Mouse (Mus musculus) forebrain, embryonic 14.5 days (tissue): ENCODE measurements around the gene Ptprn2. TPM values are rescaled to one million over a fixed set of nuclear protein-coding genes. Genes with fewer than 3 reads are reported as not detected.

ENCODE experiments used
- ATAC-seq: fragments of 200-750 bp; cut with Nextera tagmentation; 2 replicates; pipeline ENCODE4 v1.8.0; 2017; ENCODE audit warnings: mild to moderate bottlenecking, moderate library complexity
- DNase-seq: peaks from one replicate; pipeline ENCODE4 v3.0.0-alpha.2; 2015; ENCODE audit warnings: low spot score
- H3K27ac ChIP-seq: fragments of 300-500 bp; sonication (generic); 2 replicates; pipeline ENCODE4 v1.5.1; 2014; ENCODE audit warnings: low read depth, mild to moderate bottlenecking, control low read depth, low read length, moderate library complexity
- H3K27me3 ChIP-seq: fragments of 300-500 bp; sonication (generic); replicated peaks from 2 replicates; pipeline ENCODE4 v1.6.1; 2014; ENCODE audit warnings: low read length, control low read depth, mixed read lengths; ENCODE audit not compliant: control insufficient read depth, insufficient read depth
- H3K36me3 ChIP-seq: fragments of 300-500 bp; sonication (generic); 2 replicates; pipeline ENCODE4 v1.6.1; 2014; ENCODE audit warnings: low read length, control low read depth; ENCODE audit not compliant: control insufficient read depth, insufficient read depth
- H3K4me1 ChIP-seq: fragments of 300-500 bp; sonication (generic); 2 replicates; pipeline ENCODE4 v1.6.1; 2014; ENCODE audit warnings: antibody characterized with exemption, low read length, control low read depth; ENCODE audit not compliant: control insufficient read depth, insufficient read depth
- H3K4me2 ChIP-seq: fragments of 300-500 bp; sonication (generic); 2 replicates; pipeline ENCODE4 v1.6.1; 2014; ENCODE audit warnings: mild to moderate bottlenecking, control low read depth, low read length
- H3K4me3 ChIP-seq: fragments of 300-500 bp; sonication (generic); 2 replicates; pipeline ENCODE4 v1.5.1; 2014; ENCODE audit warnings: low read depth, low read length, control low read depth
- H3K9ac ChIP-seq: fragments of 300-500 bp; sonication (generic); 2 replicates; pipeline ENCODE4 v1.6.1; 2014; ENCODE audit warnings: mild to moderate bottlenecking, low read length, control low read depth, moderate library complexity
- H3K9me3 ChIP-seq: fragments of 300-500 bp; sonication (generic); replicated peaks from 2 replicates; pipeline ENCODE4 v1.6.1; 2016; ENCODE audit warnings: low read length, control low read depth, mixed read lengths; ENCODE audit not compliant: control insufficient read depth
- WGBS: fragments of 180-500 bp; shearing (Covaris S2); extraction: QIAGEN DNeasy Blood & Tissue Kit; methylation state at CpG from one replicate; pipeline ENCODE4 v1.1.7; 2014; 5-methylcytosine and 5-hydroxymethylcytosine counted together
- polyA plus RNA-seq: library from polyadenylated mRNA; unstranded; fragments of >200 nt; fragmentation: Nextera tagmentation; extraction: Ambion mirVana; gene quantifications from 2 replicates; pipeline ENCODE4 v1.2.1, GENCODE M21; 2014

Ptprn2 gene
- polyA plus RNA-seq, 1 experiment from 2014 or later = 4.1 TPM

DNA sequence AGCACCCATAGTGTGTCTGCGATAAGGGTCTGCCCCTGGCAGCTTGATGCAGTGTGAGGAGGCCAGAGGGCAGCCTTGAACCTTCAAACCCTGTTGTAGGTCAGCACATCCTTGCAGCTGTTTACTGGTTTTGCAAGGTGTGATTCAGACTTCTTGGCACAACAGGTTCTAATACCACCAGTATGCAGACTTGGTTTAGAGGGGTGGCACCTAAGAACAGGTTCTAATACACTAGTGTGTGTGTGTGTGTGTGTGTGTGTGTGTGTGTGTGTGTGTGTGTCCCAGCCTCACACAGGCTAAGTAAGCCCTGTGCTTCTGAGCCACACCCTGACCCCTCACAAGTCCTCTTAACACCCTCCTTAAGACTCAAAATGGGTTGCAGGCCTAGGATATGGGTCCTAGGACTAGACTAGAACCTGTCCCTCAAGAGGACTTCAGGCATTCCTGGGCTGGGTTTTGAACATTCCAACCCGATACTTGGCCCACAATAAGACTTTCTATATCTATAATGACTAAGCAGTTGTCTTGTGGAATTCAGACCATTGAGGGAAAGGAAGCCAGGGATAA is 770.3 kb downstream of the Ptprn2 start:
- Histone ChIP-seq H3K27me3 (no peaks in the 10 kb centered on the region), H3K4me1 (peaks cover 47% of the 10 kb centered on the region), H3K36me3 (peaks cover 27% of the 10 kb centered on the region; the same call in 1 of the 2 replicates), H3K27ac (peak overlapping the region; percentile 64; the same call in 1 of the 2 replicates), H3K4me3 (no peak overlapping the region), H3K4me2 (no peak overlapping the region), H3K9me3 (no peaks in the 10 kb centered on the region), H3K9ac (no peak overlapping the region)
- no peak for ATAC-seq
- 79% methylated on average over 2 of the region's 2 CpGs for WGBS
- no peak for DNase-seq

DNA sequence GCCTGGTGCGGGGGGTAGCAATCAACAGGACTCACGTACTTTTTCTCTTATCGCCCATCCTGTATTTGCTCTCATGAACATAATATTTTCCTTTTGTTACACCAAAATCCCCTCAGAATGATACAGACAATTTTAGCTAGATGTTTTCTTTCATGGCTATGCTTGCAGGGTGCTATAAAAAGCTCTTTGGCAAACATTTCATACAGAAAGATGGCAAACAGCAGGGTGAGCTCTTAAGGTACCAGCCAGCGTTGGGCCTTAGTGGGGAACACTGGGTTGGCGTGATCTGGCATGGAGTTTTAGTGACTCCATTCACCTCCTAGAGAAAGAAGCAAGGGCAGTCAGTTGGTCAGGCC is 771.3 kb downstream of the Ptprn2 start:
- no peaks in the 10 kb centered on the region for H3K9me3 ChIP-seq
- 41% methylated on average over 5 of the region's 5 CpGs for WGBS
- H3K36me3 ChIP-seq = peaks cover 27% of the 10 kb centered on the region; the same call in 1 of the 2 replicates
- peak; percentile 32 for DNase-seq
- H3K27ac ChIP-seq = peak overlapping the region; percentile 93
- H3K4me1 ChIP-seq = peaks cover 37% of the 10 kb centered on the region
- H3K9ac ChIP-seq = peak overlapping the region; percentile 51; the same call in 1 of the 2 replicates
- no peaks in the 10 kb centered on the region for H3K27me3 ChIP-seq
- no peak overlapping the region for H3K4me3 ChIP-seq
- H3K4me2 ChIP-seq = no peak overlapping the region
- no peak for ATAC-seq

DNA sequence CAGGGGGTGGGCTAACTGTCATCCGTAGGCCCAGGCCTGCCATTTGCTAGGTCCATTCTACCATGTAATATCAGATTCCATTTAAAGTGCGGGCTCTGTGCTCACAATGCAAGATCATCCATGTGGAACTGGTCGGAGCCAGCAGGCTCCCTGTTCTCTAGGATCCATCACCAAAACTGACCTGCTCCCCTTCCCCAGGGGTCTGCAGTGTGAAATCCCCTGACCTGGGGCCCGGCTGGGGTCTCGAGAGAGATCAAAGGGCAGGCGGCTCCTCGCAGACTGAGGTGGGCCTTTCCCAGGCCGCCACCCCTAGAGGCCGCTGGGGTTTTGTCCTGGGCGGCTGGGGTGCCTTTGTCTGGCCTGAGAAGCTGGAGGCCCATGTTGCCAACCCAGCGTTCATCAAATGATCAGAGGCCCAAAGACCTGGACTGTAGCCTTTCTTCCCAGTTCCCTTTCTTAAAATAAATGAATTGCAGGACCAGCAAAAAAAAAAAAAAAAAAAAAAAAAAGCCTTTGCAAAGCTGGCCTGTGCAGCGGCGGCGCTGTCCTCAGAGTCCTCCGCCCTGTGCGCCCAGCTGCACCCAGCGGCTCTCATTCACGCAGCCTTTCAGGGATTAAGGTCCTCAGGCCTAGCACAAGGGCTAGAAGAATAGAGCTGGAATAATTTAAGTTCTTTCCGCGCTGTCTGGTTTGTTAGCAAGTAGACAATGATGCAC is 771.8 kb downstream of the Ptprn2 start:
- DNase-seq (peak; percentile 83), ATAC-seq (peak; percentile 81)
- peak overlapping the region; percentile 93 for H3K27ac ChIP-seq
- H3K4me2 ChIP-seq = no peak overlapping the region
- H3K36me3 ChIP-seq = peaks cover 27% of the 10 kb centered on the region; the same call in 1 of the 2 replicates
- H3K4me1 ChIP-seq = peaks cover 32% of the 10 kb centered on the region
- no peaks in the 10 kb centered on the region for H3K27me3 ChIP-seq
- 2% methylated on average over 20 of the region's 20 CpGs for WGBS
- H3K9ac ChIP-seq = peak overlapping the region; percentile 51; the same call in 1 of the 2 replicates
- no peak overlapping the region for H3K4me3 ChIP-seq
- H3K9me3 ChIP-seq = no peaks in the 10 kb centered on the region

- H3K4me1 ChIP-seq = peaks cover 31% of the 10 kb centered on the region
- peak overlapping the region; percentile 29 for H3K9ac ChIP-seq
- H3K4me3 ChIP-seq = no peak overlapping the region
- no peaks in the 10 kb centered on the region for H3K9me3 ChIP-seq
- WGBS = 4% methylated on average over 12 of the region's 12 CpGs
- H3K27me3 ChIP-seq = no peaks in the 10 kb centered on the region
- peak; percentile 51 for ATAC-seq
- H3K36me3 ChIP-seq = peaks cover 27% of the 10 kb centered on the region; the same call in 1 of the 2 replicates
- peak overlapping the region; percentile 93 for H3K27ac ChIP-seq
- peak; percentile 70 for DNase-seq
- H3K4me2 ChIP-seq = no peak overlapping the region
Observed at GRCm38 (mm10) chr12:117257921-117258497, 772.5 kb downstream of the Ptprn2 start.

GRCm38 (mm10) chr12:117260391-117261164 is 775.1 kb downstream of the Ptprn2 start:
- Histone ChIP-seq H3K27ac (no peak overlapping the region; the same call in 1 of the 2 replicates), H3K4me2 (no peak overlapping the region), H3K36me3 (peaks cover 9% of the 10 kb centered on the region; the same call in 1 of the 2 replicates), H3K4me1 (peaks cover 21% of the 10 kb centered on the region), H3K4me3 (no peak overlapping the region), H3K9ac (no peak overlapping the region), H3K9me3 (no peaks in the 10 kb centered on the region), H3K27me3 (no peaks in the 10 kb centered on the region)
- ATAC-seq (no peak), DNase-seq (no peak)
- WGBS = 64% methylated on average over 6 of the region's 6 CpGs

GRCm38 (mm10) chr12:117261165-117261440 is 775.6 kb downstream of the Ptprn2 start:
- 53% methylated on average over 3 of the region's 3 CpGs for WGBS
- H3K4me1 ChIP-seq = peaks cover 21% of the 10 kb centered on the region
- H3K9me3 ChIP-seq = no peaks in the 10 kb centered on the region
- DNase-seq = no peak
- H3K4me2 ChIP-seq = no peak overlapping the region
- ATAC-seq = no peak
- H3K36me3 ChIP-seq = peaks cover 4% of the 10 kb centered on the region; the same call in 1 of the 2 replicates
- no peaks in the 10 kb centered on the region for H3K27me3 ChIP-seq
- H3K27ac ChIP-seq = no peak overlapping the region
- no peak overlapping the region for H3K9ac ChIP-seq
- H3K4me3 ChIP-seq = no peak overlapping the region

- no peak overlapping the region for H3K27ac ChIP-seq
- DNase-seq (no peak), ATAC-seq (no peak)
- H3K4me2 ChIP-seq = no peak overlapping the region
- no peak overlapping the region for H3K4me3 ChIP-seq
- H3K36me3 ChIP-seq = peaks cover 3% of the 10 kb centered on the region; the same call in 1 of the 2 replicates
- H3K9me3 ChIP-seq = no peaks in the 10 kb centered on the region
- H3K9ac ChIP-seq = no peak overlapping the region
- 71% methylated on average over 2 of the region's 2 CpGs for WGBS
- H3K4me1 ChIP-seq = peaks cover 16% of the 10 kb centered on the region
- no peaks in the 10 kb centered on the region for H3K27me3 ChIP-seq
Observed at GRCm38 (mm10) chr12:117262003-117262402, 776.5 kb downstream of the Ptprn2 start.

- H3K4me3 ChIP-seq = no peak overlapping the region
- H3K36me3 ChIP-seq = peaks cover 3% of the 10 kb centered on the region; the same call in 1 of the 2 replicates
- no peak for ATAC-seq
- H3K27me3 ChIP-seq = no peaks in the 10 kb centered on the region
- no peak overlapping the region for H3K9ac ChIP-seq
- 71% methylated on average over 2 of the region's 2 CpGs for whole genome bisulfite sequencing
- no peak for DNase-seq
- peaks cover 6% of the 10 kb centered on the region for H3K4me1 ChIP-seq
- H3K4me2 ChIP-seq = no peak overlapping the region
- H3K9me3 ChIP-seq = no peaks in the 10 kb centered on the region
- H3K27ac ChIP-seq = no peak overlapping the region
Observed at GRCm38 (mm10) chr12:117263081-117263480, 777.6 kb downstream of the Ptprn2 start.
